Comparison of ENCODE assay signal across 7 mouse cellular contexts in the genomic region with DNA sequence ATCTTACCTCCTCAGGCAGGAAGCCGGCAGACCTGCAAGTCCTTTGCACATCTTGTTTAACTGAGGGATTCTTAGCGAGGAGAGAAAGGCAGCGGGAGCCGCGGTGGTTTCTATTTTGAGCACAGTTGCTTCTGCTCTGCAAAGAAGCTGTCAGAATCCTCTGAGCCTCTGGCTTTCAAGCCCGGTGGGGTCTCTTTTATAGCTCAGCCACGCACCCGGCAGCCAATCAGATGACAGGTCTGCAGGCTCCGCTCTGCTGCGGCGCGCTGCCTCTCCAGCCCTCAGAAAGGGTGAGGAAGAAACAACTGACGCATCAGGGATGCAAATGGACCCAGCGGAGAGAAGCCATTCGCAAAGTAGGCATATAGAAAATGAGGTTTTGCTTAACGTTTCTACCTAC. TPM values are rescaled to one million over a fixed set of nuclear protein-coding genes. Genes with fewer than 3 reads are reported as not detected.
DNase-seq lines count a peak whose midpoint lies in the region; ATAC-seq lines count a peak whose summit lies in the region.

A gene (minus strand): TSS at position 170 of the 400 bp plus-strand sequence.

- peak within 1 kb of the TSS; percentile 52 for H3K4me2 ChIP-seq in forebrain, embryonic 12.5 days
- peak within 1 kb of the TSS; percentile 64 for H3K4me2 ChIP-seq in heart, embryonic 14.5 days (ENCODE audit: low read length)
- H3K4me2 ChIP-seq in limb, embryonic 15.5 days: peak within 1 kb of the TSS; percentile 42

- H3K4me3 ChIP-seq in forebrain, embryonic 12.5 days (replicated peaks): peak within 1 kb of the TSS; percentile 29
- H3K4me3 ChIP-seq in heart, embryonic 14.5 days (ENCODE audit: control insufficient read depth in 1 of 2, insufficient read depth in 1 of 2, low read depth in 1 of 2, low read length in 2 of 2): peak within 1 kb of the TSS; percentile 31
- peak within 1 kb of the TSS; percentile 34 for H3K4me3 ChIP-seq in limb, embryonic 15.5 days

- H3K36me3 ChIP-seq in forebrain, embryonic 12.5 days (replicated peaks): no peaks in the 10 kb centered on the region
- no peaks in the 10 kb centered on the region for H3K36me3 ChIP-seq in heart, embryonic 14.5 days (ENCODE audit: control insufficient read depth, insufficient read depth, low read length)
- H3K36me3 ChIP-seq in limb, embryonic 15.5 days: no peaks in the 10 kb centered on the region

- DNase-seq in cerebellum, adult 11-12 months: peak; percentile 39
- peak; percentile 73 for DNase-seq in kidney, postnatal 10 days
- DNase-seq in neural tube, embryonic 10.5 days (ENCODE audit: extremely low spot score, low spot score): peak; percentile 72
- peak; percentile 23 for DNase-seq in urinary bladder, adult 2 months (ENCODE audit: low spot score)

- no peaks in the 10 kb centered on the region for H3K9me3 ChIP-seq in forebrain, embryonic 12.5 days
- no peaks in the 10 kb centered on the region for H3K9me3 ChIP-seq in heart, embryonic 14.5 days (ENCODE audit: control insufficient read depth, low read length)
- no peaks in the 10 kb centered on the region for H3K9me3 ChIP-seq in limb, embryonic 15.5 days

- no peak within 1 kb of the TSS for H3K27ac ChIP-seq in forebrain, embryonic 12.5 days
- no peak within 1 kb of the TSS for H3K27ac ChIP-seq in heart, embryonic 14.5 days (replicated peaks in 1 of 2; ENCODE audit: control insufficient read depth in 1 of 2, insufficient read depth in 1 of 2, low read depth in 2 of 2, low read length in 2 of 2)
- no peak within 1 kb of the TSS for H3K27ac ChIP-seq in limb, embryonic 15.5 days

- WGBS in forebrain, embryonic 12.5 days: under 1% methylated on average over 16 of the region's 16 CpGs
- WGBS in heart, embryonic 14.5 days: 1% methylated on average over 16 of the region's 16 CpGs
- 2% methylated on average over 16 of the region's 16 CpGs for WGBS in limb, embryonic 15.5 days

- H3K9ac ChIP-seq in forebrain, embryonic 12.5 days: peak within 1 kb of the TSS; percentile 53
- peak within 1 kb of the TSS; percentile 28; the same call in 1 of the 2 replicates for H3K9ac ChIP-seq in heart, embryonic 14.5 days (ENCODE audit: low read length)
- H3K9ac ChIP-seq in limb, embryonic 15.5 days: 0 out of 2 replicates have a peak within 1 kb of the TSS, but pooled peaks have one; percentile 14

- peaks cover 7% of the 10 kb centered on the region; the same call in 1 of the 2 replicates for H3K4me1 ChIP-seq in forebrain, embryonic 12.5 days
- H3K4me1 ChIP-seq in heart, embryonic 14.5 days (ENCODE audit: control insufficient read depth in 2 of 2, insufficient read depth in 2 of 2, low read length in 2 of 2): peaks cover 0 to 9% of the 10 kb centered on the region in 2 experiments; a peak in 1 of 4 replicates
- H3K4me1 ChIP-seq in limb, embryonic 15.5 days: peaks cover 8% of the 10 kb centered on the region; the same call in 1 of the 2 replicates

- ATAC-seq in forebrain, embryonic 12.5 days (ENCODE audit: low FRiP score): peak; percentile 96
- ATAC-seq in heart, embryonic 14.5 days (ENCODE audit: insufficient number of reproducible peaks, insufficient read depth, low FRiP score, low read depth): peak; percentile 50; the same call in 1 of the 2 replicates
- no peak for ATAC-seq in limb, embryonic 15.5 days (ENCODE audit: insufficient number of reproducible peaks, low FRiP score, low TSS enrichment, low read depth)

- H3K27me3 ChIP-seq in forebrain, embryonic 12.5 days: peaks cover 17% of the 10 kb centered on the region
- H3K27me3 ChIP-seq in heart, embryonic 14.5 days (ENCODE audit: control insufficient read depth, insufficient read depth, low read length): peaks cover 8% of the 10 kb centered on the region; the same call in 1 of the 2 replicates
- H3K27me3 ChIP-seq in limb, embryonic 15.5 days: peaks cover 28% of the 10 kb centered on the region

RNA-seq across cellular contexts. Expression of the gene that starts here (rescaled TPM):
- polyA plus RNA-seq in forebrain, embryonic 12.5 days (2016; fragmentation: Nextera tagmentation; extraction: Ambion mirVana): 13.9 and 14.5 TPM in 2 replicates
- polyA plus RNA-seq in heart, embryonic 14.5 days (2014; fragmentation: Nextera tagmentation; extraction: Ambion mirVana): 1.9 and 4.7 TPM in 2 replicates
- polyA plus RNA-seq in limb, embryonic 15.5 days (2015; fragmentation: Nextera tagmentation; extraction: Ambion mirVana): 5.6 and 6.0 TPM in 2 replicates
- polyA plus RNA-seq in urinary bladder, adult 2 months (2012; rRNA removed): 8.8 and 11.2 TPM in 2 replicates

Comparison
In these comparisons a context has a peak if more than half of its experiments do, and no peak if none do; other contexts are left out.
1. DNase-seq: peak in every context shown above with its lines; median percentile 73 in kidney, postnatal 10 days; 72 in neural tube, embryonic 10.5 days; 39 in cerebellum, adult 11-12 months; 23 in urinary bladder, adult 2 months.